Mouse (Mus musculus) forebrain, postnatal 0 days (tissue): Measurements from ENCODE around the gene Efna1. TPM values are rescaled to one million over a fixed set of nuclear protein-coding genes. Genes with fewer than 3 reads are reported as not detected.
A peak's percentile ranks its signal among the peaks of the same experiment; 100 is the strongest.

ENCODE experiments used
- ATAC-seq: fragments of 200-750 bp; cut with Nextera tagmentation; 2 replicates; pipeline ENCODE4 v1.8.0; 2017; ENCODE audit warnings: mild to moderate bottlenecking, moderate library complexity
- DNase-seq: peaks from one replicate; pipeline ENCODE4 v3.0.0-alpha.2; 2015
- H3K27ac ChIP-seq: fragments of 300-500 bp; sonication (generic); 2 replicates; pipeline ENCODE4 v1.5.1; 2014; ENCODE audit warnings: low read depth, mild to moderate bottlenecking, antibody characterized with exemption, low read length, moderate library complexity, mixed read lengths
- H3K27me3 ChIP-seq: fragments of 300-500 bp; sonication (generic); 2 replicates; pipeline ENCODE4 v1.6.1; 2014; ENCODE audit warnings: mild to moderate bottlenecking, low read length, mixed read lengths; ENCODE audit not compliant: insufficient read depth
- H3K36me3 ChIP-seq: fragments of 300-500 bp; sonication (generic); 2 replicates; pipeline ENCODE4 v1.6.1; 2014; ENCODE audit warnings: mild to moderate bottlenecking, moderate library complexity; ENCODE audit not compliant: insufficient read depth
- H3K4me1 ChIP-seq: fragments of 300-500 bp; sonication (generic); 2 replicates; pipeline ENCODE4 v1.6.1; 2014; ENCODE audit warnings: antibody characterized with exemption; ENCODE audit not compliant: insufficient read depth
- H3K4me2 ChIP-seq: fragments of 300-500 bp; sonication (generic); 2 replicates; pipeline ENCODE4 v1.6.1; 2014; ENCODE audit warnings: low read depth, mild to moderate bottlenecking, moderate library complexity
- H3K4me3 ChIP-seq: fragments of 300-500 bp; sonication (generic); 2 replicates; pipeline ENCODE4 v1.5.1; 2014; ENCODE audit warnings: low read depth, low read length, mixed read lengths
- H3K9ac ChIP-seq: fragments of 300-500 bp; sonication (generic); 2 replicates; pipeline ENCODE4 v1.6.1; 2014; ENCODE audit warnings: mild to moderate bottlenecking
- H3K9me3 ChIP-seq: fragments of 300-500 bp; sonication (generic); 2 replicates; pipeline ENCODE4 v1.6.1; 2016; ENCODE audit warnings: low read length
- CTCF ChIP-seq: sonication (generic); IDR thresholded peaks from 2 replicates; pipeline ENCODE4 v1.5.1; 2016; ENCODE audit warnings: antibody characterized with exemption, control low read depth, low read depth
- WGBS: fragments of 180-500 bp; shearing (Covaris S2); extraction: QIAGEN DNeasy Blood & Tissue Kit; methylation state at CpG from one replicate; pipeline ENCODE4 v1.1.7; 2014; 5-methylcytosine and 5-hydroxymethylcytosine counted together
- microRNA counts: library from miRNA; unstranded; fragments of <30 nt; microRNA quantifications from one replicate; lab custom pipeline; 2015
- microRNA-seq, 2 experiments: library from miRNA; unstranded; fragments of <30 nt; microRNA quantifications; one replicate each; pipeline ENCODE4; 2016
- polyA plus RNA-seq: library from polyadenylated mRNA; unstranded; fragments of >200 nt; fragmentation: Nextera tagmentation; extraction: Ambion mirVana; gene quantifications from 2 replicates; pipeline ENCODE4 v1.2.1, GENCODE M21; 2015
- total RNA-seq: library from RNA; depleted of rRNA; stranded (reverse); fragments of >200 nt; gene quantifications from 2 replicates; pipeline ENCODE4 v1.2.3, GENCODE M21; 2014; rRNA removed

Efna1 gene
- total and polyA plus RNA-seq, 2 experiments from 2014 or later, result 8.4 to 11.1 TPM

DNA sequence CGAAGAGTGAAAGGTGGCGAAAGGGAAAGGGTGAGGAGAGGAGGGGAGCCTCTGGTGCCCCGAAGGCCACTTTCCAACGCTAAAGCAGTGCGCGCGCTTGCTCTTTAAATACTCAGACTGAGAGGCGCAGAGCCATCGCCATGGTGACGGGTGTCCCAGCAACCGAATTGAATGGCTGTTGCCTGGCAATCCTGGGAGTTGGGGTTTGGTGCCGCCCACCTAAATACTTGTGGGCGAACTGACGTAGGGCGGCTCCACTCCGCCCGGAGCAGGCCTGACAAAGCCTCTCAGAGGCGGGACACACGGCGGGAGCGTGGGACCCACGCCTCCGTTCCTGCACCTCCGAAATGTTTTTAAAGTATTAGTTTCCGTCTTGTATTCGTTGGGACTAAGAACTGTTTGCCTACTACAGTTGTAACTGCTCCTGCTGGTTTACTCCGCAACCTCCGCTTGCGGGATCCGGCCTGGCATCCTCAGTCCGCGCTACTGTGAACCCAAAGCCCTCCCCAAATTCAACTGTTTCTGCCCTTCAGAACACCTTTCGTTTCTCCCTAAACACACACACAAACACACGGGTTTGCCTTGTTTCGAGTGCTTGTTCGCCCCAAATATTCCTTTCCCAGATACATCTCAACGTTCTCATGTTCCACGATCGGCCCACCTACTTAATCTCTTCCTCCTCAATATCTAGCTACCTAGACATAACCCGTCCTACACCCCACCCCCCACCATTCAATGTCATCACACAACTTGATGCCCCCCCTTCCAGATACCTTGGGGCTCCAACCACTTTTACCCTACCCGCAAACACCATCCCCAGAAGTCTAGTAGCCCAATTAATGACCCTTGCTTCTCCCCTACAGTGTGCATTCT is 53.4 kb downstream of the Efna1 start:
- H3K4me3 ChIP-seq, result peak overlapping the region; percentile 45
- WGBS, result 1% methylated on average over 41 of the region's 41 CpGs
- H3K4me2 ChIP-seq, result peak overlapping the region; percentile 91
- H3K27me3 ChIP-seq, result no peaks in the 10 kb centered on the region
- peak overlapping the region; percentile 80 for H3K27ac ChIP-seq
- DNase-seq, result peak; percentile 96
- no peaks in the 10 kb centered on the region for H3K9me3 ChIP-seq
- ATAC-seq, result peak; percentile 89
- H3K36me3 ChIP-seq, result peaks cover 5% of the 10 kb centered on the region; the same call in 1 of the 2 replicates
- H3K9ac ChIP-seq, result peak overlapping the region; percentile 53
- peaks cover 28% of the 10 kb centered on the region for H3K4me1 ChIP-seq
- TF ChIP-seq CTCF, result no peak

DNA sequence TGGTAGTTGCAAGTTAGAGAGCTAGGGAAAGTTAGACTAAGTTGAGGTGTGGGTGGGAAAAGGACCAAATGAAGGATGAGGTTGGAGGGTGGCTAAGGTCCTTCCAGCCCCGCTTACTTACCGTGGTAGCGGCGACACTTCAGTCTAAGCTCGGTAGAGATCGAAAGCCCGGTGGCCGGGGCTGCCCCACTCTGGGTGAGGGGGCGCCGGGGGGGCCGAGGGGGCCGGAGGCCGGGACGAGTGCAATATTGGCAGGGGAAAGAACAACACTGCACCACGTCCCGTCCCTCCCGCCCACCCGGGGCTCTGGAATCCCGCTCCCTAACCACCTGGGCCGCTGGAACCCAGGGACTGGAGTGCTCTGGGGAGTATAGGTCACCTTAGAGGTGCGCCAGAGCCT is 54.0 kb downstream of the Efna1 start, which contains the start of gene Mtx1:
Gene Mtx1 (minus strand): TSS at position 189 of the 400 bp plus-strand sequence.
- peak; percentile 3; the same call in 1 of the 2 replicates for ATAC-seq
- Histone ChIP-seq H3K36me3 (peaks cover 5% of the 10 kb centered on the region; the same call in 1 of the 2 replicates), H3K4me1 (peaks cover 28% of the 10 kb centered on the region), H3K9me3 (no peaks in the 10 kb centered on the region), H3K9ac (peak within 1 kb of the TSS; percentile 53), H3K4me2 (peak within 1 kb of the TSS; percentile 91), H3K27me3 (no peaks in the 10 kb centered on the region), H3K27ac (peak within 1 kb of the TSS; percentile 80), H3K4me3 (peak within 1 kb of the TSS; percentile 45)
- no peak for TF ChIP-seq CTCF
- no peak for DNase-seq
- WGBS, result 3% methylated on average over 21 of the region's 21 CpGs

DNA sequence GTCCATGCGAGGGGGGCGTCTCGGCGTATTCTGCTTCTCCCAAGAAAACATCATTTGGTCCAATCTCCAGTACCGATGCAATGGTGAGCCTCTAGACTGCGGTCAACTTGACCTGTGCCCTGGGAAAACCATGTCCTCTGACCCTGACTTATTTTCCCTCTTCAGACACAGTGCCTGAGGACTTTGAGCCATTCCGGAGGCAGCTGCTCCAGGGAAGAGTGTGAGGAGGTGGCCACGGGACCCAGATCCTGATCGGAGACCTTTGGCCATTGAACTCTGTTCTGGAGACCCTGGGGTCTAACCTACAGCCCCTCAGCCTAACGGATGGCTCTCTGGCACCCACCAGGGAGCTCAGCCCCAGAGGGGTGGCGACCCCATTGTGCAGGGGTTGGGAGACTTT is 54.6 kb downstream of the Efna1 start:
- Histone ChIP-seq H3K4me2 (peak overlapping the region; percentile 91), H3K36me3 (peaks cover 7% of the 10 kb centered on the region; the same call in 1 of the 2 replicates), H3K4me3 (peak overlapping the region; percentile 45), H3K27ac (peak overlapping the region; percentile 80), H3K9me3 (no peaks in the 10 kb centered on the region), H3K4me1 (peaks cover 28% of the 10 kb centered on the region), H3K9ac (peak overlapping the region; percentile 53), H3K27me3 (no peaks in the 10 kb centered on the region)
- DNase-seq (no peak), ATAC-seq (no peak)
- no peak for TF ChIP-seq CTCF
- 3% methylated on average over 11 of the region's 11 CpGs for WGBS

DNA sequence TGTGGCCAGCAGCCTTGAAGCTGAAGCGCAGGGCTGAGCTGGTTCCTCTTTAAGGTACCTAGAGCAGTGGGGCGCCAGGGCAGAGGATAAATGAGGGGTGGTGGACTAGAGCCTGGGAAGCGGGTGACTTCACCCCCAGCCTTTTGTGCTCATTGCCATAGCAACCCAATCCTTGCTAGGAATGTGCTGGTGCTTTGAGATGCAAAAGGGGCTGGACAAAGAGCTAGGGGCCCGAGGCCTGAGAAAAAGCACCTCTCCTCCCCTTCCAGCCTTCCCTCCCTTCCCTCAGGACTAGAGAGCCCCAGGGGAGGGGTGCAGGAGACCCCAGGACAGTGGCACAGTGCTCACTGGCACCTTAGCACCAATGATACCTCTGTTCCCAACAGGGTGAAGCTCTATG is 55.0 kb downstream of the Efna1 start:
- Histone ChIP-seq H3K4me2 (peak overlapping the region; percentile 91), H3K9me3 (no peaks in the 10 kb centered on the region), H3K36me3 (peaks cover 12% of the 10 kb centered on the region; the same call in 1 of the 2 replicates), H3K4me1 (peaks cover 28% of the 10 kb centered on the region), H3K4me3 (peak overlapping the region; percentile 45), H3K27me3 (no peaks in the 10 kb centered on the region), H3K27ac (peak overlapping the region; percentile 80), H3K9ac (peak overlapping the region; percentile 53)
- peak; percentile 71 for DNase-seq
- ATAC-seq, result peak; percentile 45
- no peak for TF ChIP-seq CTCF
- WGBS, result 15% methylated on average over 4 of the region's 4 CpGs

DNA sequence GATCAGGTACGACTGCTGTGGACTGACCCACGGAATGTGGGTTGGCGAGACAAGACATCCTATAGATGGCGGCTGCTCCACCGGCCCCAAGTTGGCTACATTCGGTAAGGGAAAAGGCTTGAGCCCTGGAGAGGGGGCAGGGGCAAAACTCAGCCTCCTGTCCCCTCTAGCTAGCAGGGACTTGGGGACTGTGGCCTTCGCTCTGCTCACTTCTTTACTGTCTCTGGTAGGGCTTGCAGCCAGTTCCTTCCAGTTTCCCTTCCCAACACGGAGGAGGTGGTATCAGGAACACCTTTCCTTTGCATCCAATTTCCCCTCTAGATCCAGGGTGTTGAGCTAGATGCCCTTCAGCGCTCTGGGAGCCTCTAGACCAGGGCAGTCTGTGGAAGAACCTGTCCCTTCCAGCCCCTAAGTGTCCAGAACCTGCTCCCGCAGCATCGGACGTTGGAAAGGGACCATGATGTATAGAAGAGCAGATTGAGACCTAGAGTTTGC is 55.6 kb downstream of the Efna1 start:
- peaks cover 28% of the 10 kb centered on the region for H3K4me1 ChIP-seq
- WGBS, result 13% methylated on average over 12 of the region's 12 CpGs
- no peak for DNase-seq

DNA sequence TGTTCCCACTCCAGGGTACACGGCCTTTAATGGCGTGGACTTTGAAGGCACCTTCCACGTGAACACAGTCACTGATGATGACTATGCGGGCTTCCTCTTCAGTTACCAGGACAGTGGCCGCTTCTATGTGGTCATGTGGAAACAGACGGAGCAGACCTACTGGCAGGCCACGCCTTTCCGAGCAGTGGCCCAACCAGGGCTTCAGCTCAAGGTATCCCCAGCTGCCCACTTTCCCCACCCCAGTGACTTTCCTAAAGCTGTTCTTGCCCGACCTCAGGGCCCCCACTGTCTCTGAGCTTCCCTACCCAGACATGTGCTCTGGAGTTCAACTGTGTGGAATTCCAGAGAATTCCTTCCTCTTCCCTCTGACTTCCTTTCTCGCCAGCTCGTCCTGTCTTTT is 56.1 kb downstream of the Efna1 start:
- 20% methylated on average over 11 of the region's 11 CpGs for WGBS
- no peak for ATAC-seq
- no peak for TF ChIP-seq CTCF
- Histone ChIP-seq H3K27ac (peak overlapping the region; percentile 80), H3K36me3 (peaks cover 15% of the 10 kb centered on the region), H3K9ac (peak overlapping the region; percentile 53), H3K4me1 (peaks cover 28% of the 10 kb centered on the region), H3K4me2 (peak overlapping the region; percentile 91), H3K9me3 (no peaks in the 10 kb centered on the region), H3K4me3 (peak overlapping the region; percentile 45; the same call in 1 of the 2 replicates), H3K27me3 (no peaks in the 10 kb centered on the region)
- DNase-seq, result no peak

More for the DNA sequence above, 55.6 kb downstream of the Efna1 start:
- H3K9me3 ChIP-seq, result no peaks in the 10 kb centered on the region
- H3K27ac ChIP-seq, result peak overlapping the region; percentile 80
- peak overlapping the region; percentile 45 for H3K4me3 ChIP-seq
- no peak for TF ChIP-seq CTCF
- peak overlapping the region; percentile 91 for H3K4me2 ChIP-seq
- peaks cover 12% of the 10 kb centered on the region; the same call in 1 of the 2 replicates for H3K36me3 ChIP-seq
- no peak for ATAC-seq
- H3K27me3 ChIP-seq, result no peaks in the 10 kb centered on the region
- H3K9ac ChIP-seq, result peak overlapping the region; percentile 53

MicroRNA genes within 50 kb of the gene (microRNA counts, 519-probe panel; counts per million panel counts)
- 3,579 counts per million, percentile 36 among the panel's probes with 10 or more counts for microRNA mmu-miR-92b (lab: Ali Mortazavi, UCI)

Small RNA genes within 50 kb of the gene (microRNA-seq; reads per million reads assigned to microRNA genes)
- gene Mir92b, result 3,346 to 3,755 reads per million in 2 experiments

Other genes starting within 250 kb of the Efna1 start
- 148 and 158 TPM in 2 replicates for gene Rusc1, start 187.8 kb downstream of the Efna1 start, total RNA-seq
- gene Rusc1, start 187.8 kb downstream of the Efna1 start, polyA plus RNA-seq, result 86.1 and 101 TPM in 2 replicates
- not detected in 2 replicates for gene Gm43738, start 180.0 kb downstream of the Efna1 start, total RNA-seq
- gene Gm43738, start 180.0 kb downstream of the Efna1 start, polyA plus RNA-seq, result not detected in 2 replicates
- gene Fdps, start 179.2 kb downstream of the Efna1 start, total RNA-seq, result 421 and 510 TPM in 2 replicates
- gene Fdps, start 179.2 kb downstream of the Efna1 start, polyA plus RNA-seq, result 435 and 441 TPM in 2 replicates
- 0.08 and 0.76 TPM in 2 replicates for gene Pklr, start 145.0 kb downstream of the Efna1 start, total RNA-seq
- 0.19 TPM in 1 of 2 replicates, not detected in the other for gene Pklr, start 145.0 kb downstream of the Efna1 start, polyA plus RNA-seq
- 44.9 and 45.5 TPM in 2 replicates for gene Hcn3, start 120.9 kb downstream of the Efna1 start, total RNA-seq
- gene Hcn3, start 120.9 kb downstream of the Efna1 start, polyA plus RNA-seq, result 22.7 and 30.3 TPM in 2 replicates
- 35.6 and 43.1 TPM in 2 replicates for gene Clk2, start 116.3 kb downstream of the Efna1 start, total RNA-seq
- 11.2 and 12.8 TPM in 2 replicates for gene Clk2, start 116.3 kb downstream of the Efna1 start, polyA plus RNA-seq
- 44.3 and 63.7 TPM in 2 replicates for gene Scamp3, start 103.7 kb downstream of the Efna1 start, total RNA-seq
- gene Scamp3, start 103.7 kb downstream of the Efna1 start, polyA plus RNA-seq, result 116 and 124 TPM in 2 replicates
- gene Fam189b, start 98.0 kb downstream of the Efna1 start, total RNA-seq, result 8.9 and 12.7 TPM in 2 replicates
- 23.8 and 31.8 TPM in 2 replicates for gene Fam189b, start 98.0 kb downstream of the Efna1 start, polyA plus RNA-seq
- gene Gba, start 78.2 kb downstream of the Efna1 start, total RNA-seq, result 46.9 and 51.1 TPM in 2 replicates
- gene Gba, start 78.2 kb downstream of the Efna1 start, polyA plus RNA-seq, result 40.4 and 41.7 TPM in 2 replicates
- 53.6 and 74.1 TPM in 2 replicates for gene Thbs3, start 66.0 kb downstream of the Efna1 start, total RNA-seq
- 31.1 and 42.8 TPM in 2 replicates for gene Thbs3, start 66.0 kb downstream of the Efna1 start, polyA plus RNA-seq
- gene Mtx1, start 54.1 kb downstream of the Efna1 start, total RNA-seq, result 142 and 167 TPM in 2 replicates
- 199 and 212 TPM in 2 replicates for gene Mtx1, start 54.1 kb downstream of the Efna1 start, polyA plus RNA-seq
- gene Muc1, start 52.1 kb downstream of the Efna1 start, total RNA-seq, result 1.3 and 1.6 TPM in 2 replicates
- 0.27 and 0.35 TPM in 2 replicates for gene Muc1, start 52.1 kb downstream of the Efna1 start, polyA plus RNA-seq
- gene Krtcap2, start 35.2 kb downstream of the Efna1 start, total RNA-seq, result 67.0 and 68.1 TPM in 2 replicates
- gene Krtcap2, start 35.2 kb downstream of the Efna1 start, polyA plus RNA-seq, result 221 and 244 TPM in 2 replicates
- 83.0 and 98.3 TPM in 2 replicates for gene Trim46, start 34.8 kb downstream of the Efna1 start, total RNA-seq
- 56.0 and 63.5 TPM in 2 replicates for gene Trim46, start 34.8 kb downstream of the Efna1 start, polyA plus RNA-seq
- gene Dpm3, start 21.8 kb downstream of the Efna1 start, total RNA-seq, result 66.7 and 160 TPM in 2 replicates
- 74.9 and 96.8 TPM in 2 replicates for gene Dpm3, start 21.8 kb downstream of the Efna1 start, polyA plus RNA-seq
- gene Slc50a1, start 10.6 kb downstream of the Efna1 start, total RNA-seq, result 22.1 and 26.7 TPM in 2 replicates
- gene Slc50a1, start 10.6 kb downstream of the Efna1 start, polyA plus RNA-seq, result 34.8 and 36.8 TPM in 2 replicates
- 76.7 and 80.7 TPM in 2 replicates for gene Efna3, start 41.8 kb upstream of the Efna1 start, total RNA-seq
- 68.9 and 73.8 TPM in 2 replicates for gene Efna3, start 41.8 kb upstream of the Efna1 start, polyA plus RNA-seq
- gene Efna4, start 56.9 kb upstream of the Efna1 start, total RNA-seq, result 8.4 and 11.1 TPM in 2 replicates
- 7.8 and 8.1 TPM in 2 replicates for gene Efna4, start 56.9 kb upstream of the Efna1 start, polyA plus RNA-seq
- 47.9 and 53.3 TPM in 2 replicates for gene Adam15, start 68.9 kb upstream of the Efna1 start, total RNA-seq
- gene Adam15, start 68.9 kb upstream of the Efna1 start, polyA plus RNA-seq, result 50.1 and 56.4 TPM in 2 replicates
- 0.19 and 0.46 TPM in 2 replicates for gene Dcst2, start 80.8 kb upstream of the Efna1 start, total RNA-seq
- gene Dcst2, start 80.8 kb upstream of the Efna1 start, polyA plus RNA-seq, result 0.43 and 0.56 TPM in 2 replicates
- gene Dcst1, start 84.1 kb upstream of the Efna1 start, total RNA-seq, result 0.15 TPM in 1 of 2 replicates, not detected in the other
- gene Dcst1, start 84.1 kb upstream of the Efna1 start, polyA plus RNA-seq, result 0.89 and 1.3 TPM in 2 replicates
- 2.1 and 4.9 TPM in 2 replicates for gene Zbtb7b, start 113.6 kb upstream of the Efna1 start, total RNA-seq
- gene Zbtb7b, start 113.6 kb upstream of the Efna1 start, polyA plus RNA-seq, result 0.33 and 0.75 TPM in 2 replicates
- 4.2 TPM in 1 of 2 replicates, not detected in the other for gene Lenep, start 121.7 kb upstream of the Efna1 start, total RNA-seq
- 0.40 TPM in 1 of 2 replicates, not detected in the other for gene Lenep, start 121.7 kb upstream of the Efna1 start, polyA plus RNA-seq
- gene Flad1, start 130.7 kb upstream of the Efna1 start, total RNA-seq, result 25.6 and 34.9 TPM in 2 replicates
- gene Flad1, start 130.7 kb upstream of the Efna1 start, polyA plus RNA-seq, result 30.9 and 31.5 TPM in 2 replicates
- 24.5 and 27.3 TPM in 2 replicates for gene Cks1b, start 137.2 kb upstream of the Efna1 start, total RNA-seq
- gene Cks1b, start 137.2 kb upstream of the Efna1 start, polyA plus RNA-seq, result 93.9 and 109 TPM in 2 replicates
- 15.8 and 19.8 TPM in 2 replicates for gene Shc1, start 137.3 kb upstream of the Efna1 start, total RNA-seq
- 11.3 and 11.8 TPM in 2 replicates for gene Shc1, start 137.3 kb upstream of the Efna1 start, polyA plus RNA-seq
- gene Pygo2, start 149.1 kb upstream of the Efna1 start, total RNA-seq, result 62.5 and 72.1 TPM in 2 replicates
- gene Pygo2, start 149.1 kb upstream of the Efna1 start, polyA plus RNA-seq, result 42.5 and 43.5 TPM in 2 replicates
- 16.9 and 21.6 TPM in 2 replicates for gene Pbxip1, start 155.6 kb upstream of the Efna1 start, total RNA-seq
- 16.9 and 27.8 TPM in 2 replicates for gene Pbxip1, start 155.6 kb upstream of the Efna1 start, polyA plus RNA-seq
- gene Pmvk, start 173.4 kb upstream of the Efna1 start, total RNA-seq, result 80.1 and 108 TPM in 2 replicates
- gene Pmvk, start 173.4 kb upstream of the Efna1 start, polyA plus RNA-seq, result 84.3 and 96.8 TPM in 2 replicates
- gene Kcnn3, start 239.0 kb upstream of the Efna1 start, total RNA-seq, result 11.5 and 13.6 TPM in 2 replicates
- 3.0 and 5.1 TPM in 2 replicates for gene Kcnn3, start 239.0 kb upstream of the Efna1 start, polyA plus RNA-seq